Mouse (Mus musculus) hindlimb bud, embryonic 11.5 days (tissue): ENCODE measurements at regions not wholly inside any gene's neighbourhood (a gene's known extent, or its start where the extent isn't known, plus 50 kb on each side); places are given as distances from the start of the nearest gene placed in this dataset.

ENCODE experiments used
- DNase-seq: peaks from one replicate; pipeline ENCODE4 v3.0.0-alpha.2; 2012; ENCODE audit warnings: low read depth, low spot score; ENCODE audit errors: extremely low spot score

GRCm38 (mm10) chr13:80409790-80410433 lies 473.3 kb upstream of the Arrdc3 start:
- no peak for DNase-seq

- no peak for DNase-seq
Measured at GRCm38 (mm10) chr13:80418480-80419183, 464.6 kb upstream of the Arrdc3 start.

- DNase-seq, result no peak
Measured at GRCm38 (mm10) chr13:80420341-80420740, 462.8 kb upstream of the Arrdc3 start.
